Mouse (Mus musculus) megakaryocyte, embryonic 14.5 days (primary cell): ENCODE results near the gene Asic1.

Experiments
- FLI1 ChIP-seq: IDR thresholded peaks from 2 replicates; pipeline ENCODE4 v1.6.1; 2012; ENCODE audit warnings: low read length, inconsistent platforms, mixed read lengths
- GATA1 ChIP-seq: IDR thresholded peaks from 3 replicates; pipeline ENCODE4 v1.6.1; 2012; ENCODE audit warnings: mixed read lengths, low read length, inconsistent platforms, borderline replicate concordance

DNA sequence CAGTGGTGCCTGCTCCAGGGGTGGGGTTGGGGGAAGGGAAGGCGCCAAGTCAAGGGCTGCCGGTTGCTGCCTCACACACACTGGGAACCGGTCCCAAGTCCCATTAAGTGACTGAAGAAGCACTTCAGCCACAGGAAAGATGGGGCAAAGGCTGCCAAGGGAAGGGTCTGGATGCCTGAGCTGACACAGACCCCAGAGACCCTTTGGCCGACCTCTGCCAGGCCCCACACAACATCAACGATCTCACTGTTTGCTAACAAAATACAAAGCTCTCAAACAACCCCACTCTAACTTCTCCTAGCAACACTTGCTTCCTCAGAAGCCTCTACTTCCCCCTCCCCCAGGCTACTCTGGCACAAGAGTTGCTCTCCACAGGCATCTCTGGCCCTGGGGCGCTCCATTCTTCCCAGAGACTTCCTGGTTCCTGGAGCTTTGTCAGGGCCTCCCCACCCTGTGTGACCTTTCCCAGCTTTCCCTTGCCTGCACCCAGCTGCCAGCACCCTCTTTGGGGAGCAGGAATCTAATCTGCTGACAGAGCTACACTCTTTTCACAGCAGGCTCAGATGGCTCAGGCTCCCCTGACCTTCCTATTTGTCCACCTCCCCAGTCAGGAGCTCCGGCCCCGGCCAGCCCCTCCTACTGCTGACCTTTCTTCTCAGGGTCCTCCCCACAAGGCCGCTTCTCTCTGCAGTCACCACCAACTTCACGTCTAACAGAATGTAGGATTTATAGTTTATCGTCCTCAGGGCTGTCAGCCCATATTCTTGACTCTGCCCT is 53.5 kb downstream of the Asic1 start:
- TF ChIP-seq GATA1 = no peak
- TF ChIP-seq FLI1 = no peak
